Comparison of ENCODE assay signal across 9 mouse cellular contexts in genomic region chr7:114719381-114720131, GRCm38 (mm10). TPM values are rescaled to one million over a fixed set of nuclear protein-coding genes. Genes with fewer than 3 reads are reported as not detected.
DNase-seq lines count a peak whose midpoint lies in the region; ATAC-seq and TF ChIP-seq lines count a peak whose summit lies in the region.
"Had no signal": no experiment of that assay in that cellular context is flagged by ENCODE, and none has a peak within 500 bp of the region (broad histone marks: within the 10 kb centered on the region; RNA-seq: fewer than 3 reads in every experiment).

No protein-coding gene starts in this region.

- peaks cover 29% of the 10 kb centered on the region for H3K27me3 ChIP-seq in forebrain, embryonic 11.5 days (ENCODE audit: control insufficient read depth, insufficient read depth, low read length)
- H3K27me3 ChIP-seq in hindbrain, postnatal 0 days (ENCODE audit: insufficient read depth, low read length): peaks cover 26% of the 10 kb centered on the region
- peaks cover 36% of the 10 kb centered on the region for H3K27me3 ChIP-seq in liver, embryonic 11.5 days (replicated peaks; ENCODE audit: control insufficient read depth, insufficient read depth, low read length)
- H3K27me3 ChIP-seq in neural tube, embryonic 13.5 days: peaks cover 45% of the 10 kb centered on the region

- H3K9ac ChIP-seq in forebrain, embryonic 11.5 days (ENCODE audit: low read length): no peak overlapping the region
- H3K9ac ChIP-seq in hindbrain, postnatal 0 days (replicated peaks; ENCODE audit: low read length): no peak overlapping the region
- H3K9ac ChIP-seq in liver, embryonic 11.5 days (ENCODE audit: low read depth, low read length): no peak overlapping the region
- H3K9ac ChIP-seq in neural tube, embryonic 13.5 days: no peak overlapping the region
- H3K9ac ChIP-seq: liver, embryonic 13.5 days had no signal

- ATAC-seq in forebrain, embryonic 11.5 days (replicated peaks; ENCODE audit: low FRiP score): no peak
- peak; percentile 69; the same call in 1 of the 2 replicates for ATAC-seq in hindbrain, postnatal 0 days
- ATAC-seq in liver, embryonic 11.5 days (replicated peaks; ENCODE audit: low FRiP score): 0 out of 2 replicates have a peak, but pooled peaks have one; percentile 18
- no peak for ATAC-seq in neural tube, embryonic 13.5 days (ENCODE audit: low read depth)

- H3K4me1 ChIP-seq in forebrain, embryonic 11.5 days (replicated peaks; ENCODE audit: control insufficient read depth, insufficient read depth, low read length): peaks cover 6% of the 10 kb centered on the region; the same call in 1 of the 2 replicates
- peaks cover 12% of the 10 kb centered on the region; the same call in 1 of the 2 replicates for H3K4me1 ChIP-seq in hindbrain, postnatal 0 days (ENCODE audit: insufficient read depth, low read length)
- no peaks in the 10 kb centered on the region for H3K4me1 ChIP-seq in liver, embryonic 11.5 days (replicated peaks; ENCODE audit: control insufficient read depth, insufficient read depth, low read length)
- peaks cover 20% of the 10 kb centered on the region for H3K4me1 ChIP-seq in neural tube, embryonic 13.5 days (replicated peaks)
- H3K4me1 ChIP-seq: liver, embryonic 13.5 days had no signal

- no peak overlapping the region; the same call in 1 of the 2 replicates for H3K4me3 ChIP-seq in forebrain, embryonic 11.5 days (ENCODE audit: low read depth, low read length)
- peak overlapping the region; percentile 22 for H3K4me3 ChIP-seq in hindbrain, postnatal 0 days (ENCODE audit: low read length)
- H3K4me3 ChIP-seq in liver, embryonic 11.5 days (ENCODE audit: low read depth, low read length): no peak overlapping the region
- H3K4me3 ChIP-seq in neural tube, embryonic 13.5 days: peak overlapping the region; percentile 6; the same call in 1 of the 2 replicates
- H3K4me3 ChIP-seq: liver, embryonic 13.5 days had no signal

- no peaks in the 10 kb centered on the region for H3K36me3 ChIP-seq in forebrain, embryonic 11.5 days (ENCODE audit: control insufficient read depth, insufficient read depth, low read length)
- H3K36me3 ChIP-seq in hindbrain, postnatal 0 days (ENCODE audit: insufficient read depth, low read length): no peaks in the 10 kb centered on the region
- H3K36me3 ChIP-seq in liver, embryonic 11.5 days (ENCODE audit: control insufficient read depth, insufficient read depth, low read length): no peaks in the 10 kb centered on the region
- H3K36me3 ChIP-seq in neural tube, embryonic 13.5 days: no peaks in the 10 kb centered on the region
- H3K36me3 ChIP-seq: liver, embryonic 13.5 days had no signal

- intact Hi-C loops in heart, postnatal 25 days (cut with DNase I): loop anchor here (10.0 kb wide), 1 partner anchor 225 kb away; no protein-coding TSS in a partner anchor

- peak overlapping the region; percentile 43 for H3K4me2 ChIP-seq in forebrain, embryonic 11.5 days (ENCODE audit: low read depth, low read length, severe bottlenecking)
- H3K4me2 ChIP-seq in hindbrain, postnatal 0 days (ENCODE audit: low read depth, low read length): peak overlapping the region; percentile 55
- peak overlapping the region; percentile 9; the same call in 1 of the 2 replicates for H3K4me2 ChIP-seq in liver, embryonic 11.5 days
- H3K4me2 ChIP-seq in neural tube, embryonic 13.5 days: peak overlapping the region; percentile 43
- H3K4me2 ChIP-seq: liver, embryonic 13.5 days had no signal

- no peak overlapping the region for H3K27ac ChIP-seq in forebrain, embryonic 11.5 days (ENCODE audit: low read depth, low read length)
- no peak overlapping the region for H3K27ac ChIP-seq in hindbrain, postnatal 0 days
- no peak overlapping the region for H3K27ac ChIP-seq in liver, embryonic 11.5 days (ENCODE audit: low read depth, low read length)
- no peak overlapping the region for H3K27ac ChIP-seq in neural tube, embryonic 13.5 days (replicated peaks)
- H3K27ac ChIP-seq: liver, embryonic 13.5 days had no signal

- 5% methylated on average over 17 of the region's 17 CpGs for WGBS in forebrain, embryonic 11.5 days
- WGBS in hindbrain, postnatal 0 days: 4% methylated on average over 17 of the region's 17 CpGs
- WGBS in liver, embryonic 11.5 days: 6% methylated on average over 17 of the region's 17 CpGs
- WGBS in neural tube, embryonic 13.5 days: 5% methylated on average over 17 of the region's 17 CpGs

- DNase-seq in heart, adult 18-20 months: peak; percentile 19 to 30
- no peak for DNase-seq in heart, postnatal 25 days (ENCODE audit: low spot score)
- DNase-seq in adrenal gland, postnatal 10 days: peak; percentile 56
- DNase-seq in forebrain, embryonic 11.5 days (ENCODE audit: low spot score): peak; percentile 74
- peak; percentile 77 for DNase-seq in hindbrain, postnatal 0 days (ENCODE audit: low spot score)
- DNase-seq in liver, embryonic 11.5 days (ENCODE audit: low spot score): no peak
- DNase-seq in spleen, adult 12 weeks (ENCODE audit: low spot score): no peak
- DNase-seq: liver, embryonic 13.5 days had no signal

- TF ChIP-seq CTCF in hindbrain, postnatal 0 days (IDR thresholded peaks at IDR 0.05; ENCODE audit: low read depth): peak; percentile 73

- H3K9me3 ChIP-seq in forebrain, embryonic 11.5 days (ENCODE audit: control insufficient read depth, low read length): no peaks in the 10 kb centered on the region
- H3K9me3 ChIP-seq in hindbrain, postnatal 0 days (ENCODE audit: low read length): no peaks in the 10 kb centered on the region
- H3K9me3 ChIP-seq in liver, embryonic 11.5 days (ENCODE audit: control insufficient read depth, low read length): no peaks in the 10 kb centered on the region
- H3K9me3 ChIP-seq in neural tube, embryonic 13.5 days: no peaks in the 10 kb centered on the region
- H3K9me3 ChIP-seq: liver, embryonic 13.5 days had no signal

RNA-seq across cellular contexts. Expression of gene Calcb, which starts 1.1 kb away (rescaled TPM):
- total RNA-seq in heart, adult 18-20 months (2021): 1 to 10 TPM in 1 of 2 experiments, not detected in 1; 1.1 TPM
- total RNA-seq in heart, postnatal 25 days (2021): 1 to 10 TPM in 1 of 2 experiments, under 1 TPM in 1; 0.84 to 1.0 TPM
- total RNA-seq in adrenal gland, postnatal 10 days (2021): not detected
- not detected in 2 replicates for polyA plus RNA-seq in forebrain, embryonic 11.5 days (2014; fragmentation: Nextera tagmentation; extraction: Ambion mirVana)
- total RNA-seq in hindbrain, postnatal 0 days (2014; rRNA removed): 8.1 and 11.5 TPM in 2 replicates
- 13.0 and 13.4 TPM in 2 replicates for polyA plus RNA-seq in hindbrain, postnatal 0 days (2015; fragmentation: Nextera tagmentation; extraction: Ambion mirVana)
- not detected in 2 replicates for polyA plus RNA-seq in liver, embryonic 11.5 days (2014; fragmentation: Nextera tagmentation; extraction: Ambion mirVana)
- 6.2 and 6.3 TPM in 2 replicates for polyA plus RNA-seq in neural tube, embryonic 13.5 days (2015; fragmentation: Nextera tagmentation; extraction: Ambion mirVana)
- polyA plus RNA-seq: liver, embryonic 13.5 days had no signal

RNA-seq across cellular contexts. Expression of gene Insc, which starts 23.9 kb away (rescaled TPM):
- under 1 TPM; 0.26 to 0.52 TPM for total RNA-seq in heart, adult 18-20 months (2021)
- 1 to 10 TPM; 1.3 to 1.4 TPM for total RNA-seq in heart, postnatal 25 days (2021)
- total RNA-seq in adrenal gland, postnatal 10 days (2021): 1 to 10 TPM; 3.7 to 8.1 TPM
- 0.89 and 1.1 TPM in 2 replicates for polyA plus RNA-seq in forebrain, embryonic 11.5 days (2014; fragmentation: Nextera tagmentation; extraction: Ambion mirVana)
- total RNA-seq in hindbrain, postnatal 0 days (2014; rRNA removed): 6.1 and 9.7 TPM in 2 replicates
- polyA plus RNA-seq in hindbrain, postnatal 0 days (2015; fragmentation: Nextera tagmentation; extraction: Ambion mirVana): 5.2 and 6.4 TPM in 2 replicates
- polyA plus RNA-seq in liver, embryonic 11.5 days (2014; fragmentation: Nextera tagmentation; extraction: Ambion mirVana): 1.6 and 2.3 TPM in 2 replicates
- polyA plus RNA-seq in neural tube, embryonic 13.5 days (2015; fragmentation: Nextera tagmentation; extraction: Ambion mirVana): 9.3 and 11.4 TPM in 2 replicates

Comparison
In these comparisons a context has a peak if more than half of its experiments do, and no peak if none do; other contexts are left out.
1. DNase-seq: peak in heart, adult 18-20 months (2 of 2), adrenal gland, postnatal 10 days (single experiment), forebrain, embryonic 11.5 days (single experiment) and hindbrain, postnatal 0 days (single experiment); none in heart, postnatal 25 days (single experiment), liver, embryonic 11.5 days (single experiment) and spleen, adult 12 weeks (single experiment).
2. ATAC-seq: peak in hindbrain, postnatal 0 days (single experiment) and liver, embryonic 11.5 days (single experiment); none in forebrain, embryonic 11.5 days (single experiment) and neural tube, embryonic 13.5 days (single experiment).
3. H3K4me3 ChIP-seq: peak in hindbrain, postnatal 0 days (single experiment) and neural tube, embryonic 13.5 days (single experiment); none in forebrain, embryonic 11.5 days (single experiment) and liver, embryonic 11.5 days (single experiment).
4. Peak in every context shown above with its lines, with median percentiles within 50 percentile points of each other: H3K4me2 ChIP-seq.